Mouse (Mus musculus): ENCODE measurements at regions not wholly inside any gene's neighbourhood (a gene's known extent, or its start where the extent isn't known, plus 50 kb on each side); places are given as distances from the start of the nearest gene placed in this dataset.

DNA sequence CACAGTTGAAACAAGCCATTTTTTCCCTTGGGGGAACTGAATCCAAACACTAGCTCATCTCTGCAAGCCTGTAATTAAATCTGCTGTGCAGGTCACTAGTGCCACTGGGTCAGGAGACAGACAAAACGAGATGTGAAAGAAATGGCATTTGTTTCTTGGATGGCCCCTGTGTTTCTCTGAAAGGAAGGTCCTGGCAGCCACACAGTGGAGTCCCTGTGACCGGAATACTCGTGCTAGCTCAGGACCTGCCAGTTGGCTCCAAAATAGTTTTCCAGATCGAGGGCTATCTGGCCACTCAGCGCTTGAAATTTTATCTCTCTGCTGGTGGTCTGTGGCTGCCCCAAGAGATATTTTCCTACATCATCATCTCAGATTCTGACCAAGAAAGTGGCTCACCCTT is 96.1 kb upstream of the Mtap start:
- TF ChIP-seq CTCF (conservative IDR thresholded peaks at IDR 0.05 in 1 of 2, IDR thresholded peaks at IDR 0.05 in 1 of 2; ENCODE audit: low read depth in 2 of 2, low read length in 2 of 2), result no peak
- no peak for TF ChIP-seq KAT2A (IDR thresholded peaks at IDR 0.05; ENCODE audit: insufficient replicate concordance, low read length)
- no peak for TF ChIP-seq MAX (IDR thresholded peaks at IDR 0.05; ENCODE audit: low read length)
- TF ChIP-seq EP300 (IDR thresholded peaks at IDR 0.05; ENCODE audit: low read length), result no peak
- TF ChIP-seq POLR2A (IDR thresholded peaks at IDR 0.05; ENCODE audit: low read depth, low read length), result no peak
- no peak for TF ChIP-seq MXI1 (IDR thresholded peaks at IDR 0.05; ENCODE audit: low read depth, low read length)
